Mouse (Mus musculus) limb, embryonic 12.5 days (tissue): ENCODE measurements around the gene Atp2b4. TPM values are rescaled to one million over a fixed set of nuclear protein-coding genes. Genes with fewer than 3 reads are reported as not detected.

Experiments
- ATAC-seq: fragments of 200-750 bp; cut with Nextera tagmentation; 2 replicates; pipeline ENCODE4 v1.8.0; 2017; ENCODE audit warnings: low read depth, moderate TSS enrichment; ENCODE audit not compliant: insufficient number of reproducible peaks, insufficient read depth, low FRiP score, low TSS enrichment
- H3K27ac ChIP-seq: fragments of 300-500 bp; sonication (generic); 2 replicates; pipeline ENCODE4 v1.5.1; 2016; ENCODE audit warnings: mild to moderate bottlenecking, moderate library complexity
- H3K27me3 ChIP-seq: fragments of 300-500 bp; sonication (generic); 2 replicates; pipeline ENCODE4 v1.6.1; 2016; ENCODE audit warnings: mild to moderate bottlenecking, moderate library complexity
- H3K36me3 ChIP-seq: fragments of 300-500 bp; sonication (generic); 2 replicates; pipeline ENCODE4 v1.6.1; 2016; ENCODE audit warnings: mild to moderate bottlenecking, moderate library complexity
- H3K4me1 ChIP-seq: fragments of 300-500 bp; sonication (generic); replicated peaks from 2 replicates; pipeline ENCODE4 v1.6.1; 2016
- H3K4me2 ChIP-seq: fragments of 300-500 bp; sonication (generic); 2 replicates; pipeline ENCODE4 v1.6.1; 2016; ENCODE audit warnings: mild to moderate bottlenecking, moderate library complexity
- H3K4me3 ChIP-seq: fragments of 300-500 bp; sonication (generic); replicated peaks from 2 replicates; pipeline ENCODE4 v1.5.1; 2016; ENCODE audit warnings: mild to moderate bottlenecking
- H3K9ac ChIP-seq: fragments of 300-500 bp; sonication (generic); replicated peaks from 2 replicates; pipeline ENCODE4 v1.6.1; 2016; ENCODE audit warnings: mild to moderate bottlenecking, moderate library complexity
- H3K9me3 ChIP-seq: fragments of 300-500 bp; sonication (generic); 2 replicates; pipeline ENCODE4 v1.6.1; 2016; ENCODE audit warnings: mild to moderate bottlenecking, moderate library complexity
- WGBS: fragments of 180-500 bp; shearing (Covaris S2); methylation state at CpG from one replicate; pipeline ENCODE4 v1.1.7; 2016; 5-methylcytosine and 5-hydroxymethylcytosine counted together
- microRNA-seq: library from miRNA; unstranded; fragments of <30 nt; microRNA quantifications from one replicate; pipeline ENCODE4, GENCODE M21; 2017
- polyA plus RNA-seq: library from polyadenylated mRNA; unstranded; fragments of >200 nt; fragmentation: Nextera tagmentation; extraction: Ambion mirVana; gene quantifications from 2 replicates; pipeline ENCODE4 v1.2.1, GENCODE M21; 2016

Atp2b4 gene
- polyA plus RNA-seq, 1 experiment from 2014 or later = 8.5 TPM

DNA sequence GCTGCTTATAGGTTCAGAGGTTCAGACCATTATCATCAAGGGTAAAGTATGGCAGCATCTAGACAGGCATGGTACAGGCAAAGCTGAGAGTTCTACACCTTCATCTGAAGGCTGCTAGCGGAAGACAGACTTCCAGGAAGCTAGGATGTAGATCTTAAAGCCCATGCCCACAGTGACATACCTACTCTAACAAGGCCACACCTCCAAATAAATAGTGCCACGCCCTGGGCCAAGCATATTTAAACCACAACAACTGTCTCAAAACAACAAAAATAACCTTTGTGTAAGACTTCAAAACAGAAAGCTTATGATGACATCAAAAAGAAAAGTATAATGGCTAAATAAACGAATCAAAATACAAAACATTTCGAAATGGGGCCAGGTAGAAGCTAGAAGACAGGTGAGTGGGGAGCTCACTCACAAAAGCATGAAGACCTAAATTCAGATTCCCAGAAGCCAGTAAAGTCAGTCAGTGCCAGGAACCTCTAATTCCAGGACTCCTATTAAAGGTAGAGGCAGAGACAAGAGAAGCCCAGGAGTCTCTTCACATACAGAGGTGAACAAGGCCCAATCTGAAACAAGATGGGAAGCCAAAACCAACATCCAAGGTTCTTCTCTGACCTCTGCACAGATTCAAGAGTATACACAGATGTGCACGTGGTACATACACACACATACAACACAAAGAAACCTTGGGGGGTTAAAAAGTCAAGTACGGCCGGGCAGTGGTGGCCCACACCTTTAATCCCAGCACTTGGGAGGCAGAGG lies 150.4 kb downstream of the Atp2b4 start:
- 96% methylated on average over 7 of the region's 7 CpGs for WGBS
- no peak for ATAC-seq
- H3K36me3 ChIP-seq = peaks cover 62% of the 10 kb centered on the region

More for the DNA sequence above, 150.4 kb downstream of the Atp2b4 start:
- no peaks in the 10 kb centered on the region for H3K4me1 ChIP-seq
- H3K4me3 ChIP-seq = no peak overlapping the region
- no peak overlapping the region for H3K9ac ChIP-seq
- no peaks in the 10 kb centered on the region for H3K27me3 ChIP-seq
- no peak overlapping the region for H3K27ac ChIP-seq
- no peaks in the 10 kb centered on the region for H3K9me3 ChIP-seq
- no peak overlapping the region for H3K4me2 ChIP-seq

Small RNAs within 50 kb of the gene (microRNA-seq; reads per million reads assigned to microRNA genes)
- 0.93 reads per million for gene Mir6903

Other genes starting within 250 kb of the Atp2b4 start
- gene Snrpe, start 190.8 kb downstream of the Atp2b4 start, polyA plus RNA-seq = 840 and 861 TPM in 2 replicates
- not detected in 2 replicates for gene Zbed6, start 140.2 kb downstream of the Atp2b4 start, polyA plus RNA-seq
- 7.9 and 8.1 TPM in 2 replicates for gene Gm38394, start 139.7 kb downstream of the Atp2b4 start, polyA plus RNA-seq
- 1.1 and 1.3 TPM in 2 replicates for gene Lax1, start 110.9 kb downstream of the Atp2b4 start, polyA plus RNA-seq
- gene Optc, start 107.0 kb upstream of the Atp2b4 start, polyA plus RNA-seq = 0.27 and 0.41 TPM in 2 replicates
- 2.0 and 3.2 TPM in 2 replicates for gene Prelp, start 120.4 kb upstream of the Atp2b4 start, polyA plus RNA-seq
- 12.6 and 14.8 TPM in 2 replicates for gene Fmod, start 236.2 kb upstream of the Atp2b4 start, polyA plus RNA-seq